ENCODE assay signal across 8 mouse cellular contexts in the genomic region with DNA sequence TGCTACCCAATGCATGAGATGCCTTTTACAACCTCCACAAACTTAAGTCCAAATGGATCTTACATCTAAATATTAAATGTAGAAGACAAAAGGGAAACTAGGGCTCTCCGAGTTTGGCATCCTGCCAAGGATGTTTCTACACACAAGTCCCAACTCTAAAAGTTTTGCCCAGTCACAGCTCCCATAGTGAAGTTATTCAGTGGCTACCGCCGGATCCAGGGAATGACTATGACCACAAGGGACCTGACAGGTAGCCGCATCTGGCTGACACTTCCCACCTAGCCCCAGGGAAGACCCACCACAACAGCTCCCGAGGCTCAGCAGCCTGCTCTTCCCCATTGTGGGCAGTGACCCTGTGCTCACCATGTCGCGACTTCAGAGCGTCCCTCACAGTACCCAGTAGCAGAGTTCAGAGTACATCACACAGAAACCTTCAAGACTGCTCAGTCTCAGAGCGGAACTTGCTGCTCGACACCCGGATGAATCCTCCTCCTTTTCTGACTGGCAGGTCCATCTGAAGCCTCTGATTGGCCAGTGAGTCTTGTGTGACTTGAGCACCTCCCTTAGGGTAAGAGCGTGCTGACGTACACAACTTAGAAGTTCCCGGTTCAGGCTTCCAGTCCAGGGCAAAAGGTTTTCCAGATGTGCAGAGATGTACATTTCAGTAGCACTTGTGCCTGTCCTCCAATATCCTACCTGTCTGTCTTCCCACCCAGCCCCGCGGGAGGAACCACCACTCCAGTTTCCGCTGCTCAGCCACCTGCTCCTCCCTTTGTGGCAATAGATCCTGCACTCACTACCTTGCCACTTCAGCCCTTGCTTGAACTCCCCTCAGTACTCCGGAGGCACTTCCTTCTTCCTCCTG. TPM values are rescaled to one million over a fixed set of nuclear protein-coding genes. Genes with fewer than 3 reads are reported as not detected.
DNase-seq lines count a peak whose midpoint lies in the region; ATAC-seq and TF ChIP-seq lines count a peak whose summit lies in the region.

A gene (minus strand): TSS at position 499 of the 865 bp plus-strand sequence.

- ATAC-seq in forebrain, embryonic 15.5 days (replicated peaks), result peak; percentile 100
- peak; percentile 100 for ATAC-seq in neutrophil, adult 5-6 weeks (ENCODE audit: extremely low read depth, insufficient number of reproducible peaks, low FRiP score, poor library complexity, severe bottlenecking)

- DNase-seq in ES-E14 (ENCODE audit: low read depth, low spot score), result peak; percentile 78
- DNase-seq in cerebellum, adult 11-12 months, result peak; percentile 85
- DNase-seq in heart, postnatal 25 days (ENCODE audit: low spot score), result peak; percentile 79
- DNase-seq in layer of hippocampus, adult 18-20 months (ENCODE audit: low spot score in 2 of 2), result peak; percentile 83 to 89
- DNase-seq in lung, adult 2 months, result peak; percentile 81
- DNase-seq in thymus, adult 18-20 months, result peak; percentile 74 to 85

- in situ Hi-C loops in ES-E14 (cut with MboI; ENCODE audit: low sequenced_read_pairs in 2 of 2, unreplicated experiment in 2 of 2), result no loop called here

- H3K4me1 ChIP-seq in ES-E14 (ENCODE audit: control insufficient read depth in 2 of 2, insufficient read depth in 2 of 2, low read length in 2 of 2, poor library complexity in 1 of 2), result no peaks in the 10 kb centered on the region; a peak in 1 of 4 replicates
- H3K4me1 ChIP-seq in forebrain, embryonic 15.5 days, result peaks cover 18% of the 10 kb centered on the region
- H3K4me1 ChIP-seq in lung, adult 2 months (ENCODE audit: control insufficient read depth, insufficient read depth, low read length), result no peaks in the 10 kb centered on the region; the same call in 1 of the 2 replicates

- intact Hi-C loops in heart, postnatal 25 days (cut with DNase I), result no loop called here

- 0 out of 2 replicates have a peak within 1 kb of the TSS, but pooled peaks have one; percentile 24 for H3K27ac ChIP-seq in ES-E14 (ENCODE audit: insufficient read depth, low read depth, low read length, poor library complexity, severe bottlenecking)
- peak within 1 kb of the TSS; percentile 19; the same call in 1 of the 2 replicates for H3K27ac ChIP-seq in forebrain, embryonic 15.5 days (replicated peaks)

- H3K36me3 ChIP-seq in ES-E14 (ENCODE audit: control insufficient read depth, insufficient read depth, low read length, poor library complexity, severe bottlenecking), result no peaks in the 10 kb centered on the region
- no peaks in the 10 kb centered on the region for H3K36me3 ChIP-seq in forebrain, embryonic 15.5 days

- H3K27me3 ChIP-seq in forebrain, embryonic 15.5 days, result no peaks in the 10 kb centered on the region

- TF ChIP-seq POLR2A in lung, adult 2 months (IDR thresholded peaks at IDR 0.05; ENCODE audit: borderline replicate concordance, extremely low read depth, low read depth, low read length), result peak; percentile 67; the same call in 1 of the 2 replicates

- no peaks in the 10 kb centered on the region for H3K9me3 ChIP-seq in ES-E14 (ENCODE audit: control insufficient read depth, insufficient read depth, low read depth, low read length)
- H3K9me3 ChIP-seq in forebrain, embryonic 15.5 days, result no peaks in the 10 kb centered on the region

- peak within 1 kb of the TSS; percentile 80 for H3K4me2 ChIP-seq in forebrain, embryonic 15.5 days (replicated peaks)

- H3K4me3 ChIP-seq in ES-E14 (ENCODE audit: insufficient read depth in 1 of 2, low read depth in 1 of 2, low read length in 2 of 2, poor library complexity in 1 of 2, severe bottlenecking in 1 of 2), result peak within 1 kb of the TSS; percentile 80 to 97
- H3K4me3 ChIP-seq in forebrain, embryonic 15.5 days, result peak within 1 kb of the TSS; percentile 92
- peak within 1 kb of the TSS; percentile 98 for H3K4me3 ChIP-seq in lung, adult 2 months (replicated peaks; ENCODE audit: extremely low read depth, low read depth, low read length)

- under 1% methylated on average over 18 of the region's 18 CpGs for WGBS in forebrain, embryonic 15.5 days
- under 1% methylated on average over 18 of the region's 18 CpGs for WGBS in lung, adult 2 months

- no peak for TF ChIP-seq CTCF in lung, adult 2 months (IDR thresholded peaks at IDR 0.05; ENCODE audit: insufficient read depth, low read length)

- H3K9ac ChIP-seq in ES-E14 (ENCODE audit: insufficient read depth, low read depth, low read length, poor library complexity, severe bottlenecking), result peak within 1 kb of the TSS; percentile 93
- peak within 1 kb of the TSS; percentile 78 for H3K9ac ChIP-seq in forebrain, embryonic 15.5 days (replicated peaks)

TF ChIP-seq in ES-E14, 5 proteins besides CTCF, POLR2A, EP300 and RAD21:
- TF ChIP-seq ZNF384 (IDR thresholded peaks at IDR 0.05; ENCODE audit: low read depth, low read length) (no peak), HCFC1 (IDR thresholded peaks at IDR 0.05; ENCODE audit: borderline replicate concordance, insufficient read depth, low read length) (0 out of 2 replicates have a peak, but pooled peaks have one; percentile 23)

RNA-seq across cellular contexts. Expression of the gene that starts here (rescaled TPM):
- total RNA-seq in ES-E14 (2012; rRNA removed), result 11.1 and 16.9 TPM in 2 replicates
- polyA plus RNA-seq in forebrain, embryonic 15.5 days (2015; fragmentation: Nextera tagmentation; extraction: Ambion mirVana), result 45.0 and 49.1 TPM in 2 replicates
- total RNA-seq in heart, postnatal 25 days (2021), result 10 to 100 TPM; 15.1 to 17.8 TPM
- 10 to 100 TPM; 44.6 to 52.0 TPM for total RNA-seq in layer of hippocampus, adult 18-20 months (2021)
- polyA plus RNA-seq in lung, adult 2 months (2012; rRNA removed), result 3.5 and 5.7 TPM in 2 replicates
- 63.4 and 84.0 TPM in 2 replicates for total RNA-seq in neutrophil, adult 5-6 weeks (2017)

Comparison
In these comparisons a context has a peak if more than half of its experiments do, and no peak if none do; other contexts are left out.
1. Peak in every context shown above with its lines: DNase-seq, ATAC-seq, H3K4me3 ChIP-seq and H3K27ac ChIP-seq.